Mouse (Mus musculus): ENCODE measurements around the gene Grin1.

DNA sequence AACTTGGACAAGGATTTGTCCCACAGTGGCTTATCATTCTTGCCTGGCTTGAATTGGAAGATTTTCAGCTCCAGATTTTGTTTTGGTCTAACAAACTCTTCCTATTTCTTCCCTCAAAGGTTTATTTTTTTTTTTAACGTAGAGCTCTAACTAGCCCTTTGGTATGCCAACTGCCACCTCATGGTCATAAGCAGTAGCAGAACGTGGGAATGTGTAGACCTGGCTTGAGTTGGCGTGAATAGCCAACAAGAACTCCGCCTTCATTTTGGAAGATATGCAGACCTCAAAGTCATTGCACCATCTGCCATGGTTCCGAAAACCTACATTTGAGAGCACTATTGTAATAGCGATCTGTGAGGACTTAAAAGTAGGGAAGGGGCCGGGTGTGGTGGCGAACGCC is 12.5 kb upstream of the Grin1 start:
- TF ChIP-seq CTCF (IDR thresholded peaks at IDR 0.05; ENCODE audit: low read depth, low read length) (no peak), POLR2A (IDR thresholded peaks at IDR 0.05; ENCODE audit: borderline replicate concordance, low read depth, low read length) (no peak)
